26 mouse cellular contexts compared by ENCODE assay signal in the genomic region with DNA sequence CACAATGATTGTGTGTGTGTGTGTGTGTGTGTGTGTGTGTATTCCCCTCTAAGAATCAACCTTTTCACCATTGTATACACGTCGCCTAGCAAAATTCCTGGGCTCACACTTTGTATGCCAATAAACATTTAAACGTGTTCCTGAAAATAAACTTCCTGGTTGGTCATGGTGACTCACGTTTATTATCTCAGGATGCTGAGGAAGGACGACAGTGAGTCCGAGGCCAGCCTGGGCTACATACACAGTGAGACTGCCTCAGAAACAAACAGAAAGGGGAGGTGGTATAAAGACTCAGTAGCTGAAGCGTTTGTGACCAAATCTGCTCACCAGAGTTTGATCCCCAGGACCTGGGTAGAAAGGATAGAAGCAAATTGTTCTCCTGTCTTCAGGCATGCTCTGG.
"Had no signal": no experiment of that assay in that cellular context is flagged by ENCODE, and none has a peak within 500 bp of the region (broad histone marks: within the 10 kb centered on the region; RNA-seq: fewer than 3 reads in every experiment).

No protein-coding gene starts in this region.

- H3K4me3 ChIP-seq: gastrocnemius, adult 2 months; heart, embryonic 10.5 days; heart, embryonic 13.5 days; heart, embryonic 15.5 days; hindbrain, embryonic 13.5 days; hindbrain, embryonic 15.5 days; intestine, embryonic 15.5 days; limb, embryonic 13.5 days; limb, embryonic 15.5 days; liver, embryonic 12.5 days had no signal

- H3K4me2 ChIP-seq: heart, embryonic 13.5 days; heart, embryonic 15.5 days; hindbrain, embryonic 13.5 days; hindbrain, embryonic 15.5 days; intestine, embryonic 15.5 days; limb, embryonic 13.5 days; limb, embryonic 15.5 days; liver, embryonic 12.5 days had no signal

- ATAC-seq: hindbrain, postnatal 0 days; intestine, embryonic 15.5 days; intestine, postnatal 0 days; liver, embryonic 12.5 days had no signal

- H3K9ac ChIP-seq: heart, embryonic 13.5 days; heart, embryonic 15.5 days; hindbrain, embryonic 13.5 days; hindbrain, embryonic 15.5 days; intestine, embryonic 15.5 days; limb, embryonic 13.5 days; limb, embryonic 15.5 days; liver, embryonic 12.5 days; liver, embryonic 14.5 days had no signal

- H3K27me3 ChIP-seq: heart, embryonic 13.5 days; heart, embryonic 15.5 days; hindbrain, embryonic 13.5 days; hindbrain, embryonic 15.5 days; intestine, embryonic 15.5 days; limb, embryonic 13.5 days; limb, embryonic 15.5 days; liver, embryonic 12.5 days had no signal

- H3K4me1 ChIP-seq: heart, embryonic 10.5 days; heart, embryonic 13.5 days; heart, embryonic 15.5 days; hindbrain, embryonic 13.5 days; hindbrain, embryonic 15.5 days; intestine, embryonic 15.5 days; limb, embryonic 13.5 days; limb, embryonic 15.5 days had no signal

- DNase-seq: gastrocnemius, adult 2 months; gastrocnemius, postnatal 10 days; gastrocnemius, postnatal 25 days; heart, adult 18-20 months; heart, postnatal 14 days; heart, postnatal 36 days; kidney, adult 18-20 months; kidney, adult 8-10 months; kidney, postnatal 10 days; kidney, postnatal 25 days; kidney, postnatal 4 days; layer of hippocampus, adult 9-11 months; layer of hippocampus, postnatal 36 days; left cerebral cortex, postnatal 4 days had no signal

- H3K9me3 ChIP-seq: heart, embryonic 10.5 days; heart, embryonic 13.5 days; heart, embryonic 15.5 days; hindbrain, embryonic 13.5 days; hindbrain, embryonic 15.5 days; intestine, embryonic 15.5 days; limb, embryonic 13.5 days; limb, embryonic 15.5 days; liver, embryonic 12.5 days had no signal

- H3K27ac ChIP-seq: gastrocnemius, adult 2 months; heart, embryonic 10.5 days; heart, embryonic 13.5 days; heart, embryonic 15.5 days; hindbrain, embryonic 13.5 days; hindbrain, embryonic 15.5 days; hindbrain, postnatal 0 days; intestine, embryonic 15.5 days; limb, embryonic 13.5 days; limb, embryonic 15.5 days; liver, embryonic 12.5 days; liver, embryonic 14.5 days had no signal
